In genomic region chr15:80202111-80202775, GRCm38 (mm10) we compare ENCODE assay signal across 19 mouse cellular contexts. TPM values are rescaled to one million over a fixed set of nuclear protein-coding genes. Genes with fewer than 3 reads are reported as not detected.
DNase-seq lines count a peak whose midpoint lies in the region; ATAC-seq and TF ChIP-seq lines count a peak whose summit lies in the region.
"Had no signal": no experiment of that assay in that cellular context is flagged by ENCODE, and none has a peak within 500 bp of the region (broad histone marks: within the 10 kb centered on the region; RNA-seq: fewer than 3 reads in every experiment).

No protein-coding gene starts in this region.

- peak; percentile 81 for DNase-seq in kidney, adult 2 months
- DNase-seq in brain, embryonic 14.5 days (ENCODE audit: low read depth), result peak; percentile 25
- DNase-seq in layer of hippocampus, adult 11-12 months (ENCODE audit: low spot score), result peak; percentile 73
- DNase-seq in left cerebral cortex, postnatal 25 days (ENCODE audit: low spot score in 2 of 2), result peak; percentile 42 to 89
- no peak for DNase-seq in thymus, postnatal 0 days (ENCODE audit: low spot score)
- no peak for DNase-seq in ovary, adult 18-20 months (ENCODE audit: low spot score)
- DNase-seq: adrenal gland, postnatal 25 days; cerebellum, adult 8-10 months; heart, adult 2 months; heart, postnatal 4 days; lung, embryonic 14.5 days; retina, postnatal 1 day; thymus, postnatal 4 days had no signal

- peaks cover 17% of the 10 kb centered on the region for H3K4me1 ChIP-seq in kidney, adult 2 months (ENCODE audit: control insufficient read depth, insufficient read depth, low read length)
- H3K4me1 ChIP-seq in kidney, embryonic 15.5 days, result no peaks in the 10 kb centered on the region
- H3K4me1 ChIP-seq: forebrain, embryonic 15.5 days; limb, embryonic 13.5 days had no signal

- H3K4me2 ChIP-seq in kidney, embryonic 15.5 days, result no peak overlapping the region
- H3K4me2 ChIP-seq: embryonic facial prominence, embryonic 13.5 days; forebrain, embryonic 15.5 days; limb, embryonic 13.5 days; lung, embryonic 14.5 days had no signal

- WGBS in kidney, adult 2 months, result 66% methylated on average over 6 of the region's 6 CpGs
- 84% methylated on average over 6 of the region's 6 CpGs for WGBS in kidney, embryonic 15.5 days

- H3K27me3 ChIP-seq in kidney, adult 2 months (replicated peaks; ENCODE audit: control insufficient read depth, insufficient read depth, low read length), result no peaks in the 10 kb centered on the region
- no peaks in the 10 kb centered on the region for H3K27me3 ChIP-seq in kidney, embryonic 15.5 days
- H3K27me3 ChIP-seq: embryonic facial prominence, embryonic 13.5 days; forebrain, embryonic 15.5 days; limb, embryonic 13.5 days had no signal

- no peaks in the 10 kb centered on the region for H3K36me3 ChIP-seq in kidney, adult 2 months (ENCODE audit: control insufficient read depth, insufficient read depth, low read length)
- H3K36me3 ChIP-seq in kidney, embryonic 15.5 days, result no peaks in the 10 kb centered on the region
- H3K36me3 ChIP-seq: forebrain, embryonic 15.5 days had no signal

- no peak for TF ChIP-seq POLR2A in kidney, adult 2 months (IDR thresholded peaks at IDR 0.05; ENCODE audit: low read depth, low read length)
- TF ChIP-seq POLR2A in brain, embryonic 14.5 days (IDR thresholded peaks at IDR 0.05; ENCODE audit: borderline replicate concordance, extremely low read depth, insufficient read depth, insufficient read length, poor library complexity, severe bottlenecking), result no peak

- H3K9me3 ChIP-seq in kidney, embryonic 15.5 days (replicated peaks), result no peaks in the 10 kb centered on the region
- H3K9me3 ChIP-seq: embryonic facial prominence, embryonic 13.5 days; forebrain, embryonic 15.5 days; limb, embryonic 13.5 days had no signal

- ATAC-seq in kidney, embryonic 15.5 days (replicated peaks; ENCODE audit: low FRiP score), result no peak
- ATAC-seq: forebrain, embryonic 15.5 days; inflammation-experienced regulatory T-cells, adult 6 months had no signal

- no peak overlapping the region for H3K9ac ChIP-seq in kidney, embryonic 15.5 days
- H3K9ac ChIP-seq: embryonic facial prominence, embryonic 13.5 days; forebrain, embryonic 15.5 days; limb, embryonic 13.5 days; lung, embryonic 14.5 days had no signal

- no peak overlapping the region for H3K4me3 ChIP-seq in kidney, adult 2 months (ENCODE audit: insufficient read depth, low read depth, low read length)
- H3K4me3 ChIP-seq in kidney, embryonic 15.5 days (replicated peaks), result no peak overlapping the region
- H3K4me3 ChIP-seq: embryonic facial prominence, embryonic 13.5 days; forebrain, embryonic 15.5 days; heart, adult 2 months; limb, embryonic 13.5 days had no signal

- H3K27ac ChIP-seq in kidney, adult 2 months (ENCODE audit: insufficient read depth, low read depth, low read length), result peak overlapping the region; percentile 32; the same call in 1 of the 2 replicates
- H3K27ac ChIP-seq in kidney, embryonic 15.5 days, result no peak overlapping the region
- H3K27ac ChIP-seq: embryonic facial prominence, embryonic 13.5 days; forebrain, embryonic 15.5 days; heart, adult 2 months; limb, embryonic 13.5 days had no signal

- TF ChIP-seq CTCF in kidney, adult 2 months (conservative IDR thresholded peaks at IDR 0.05; ENCODE audit: insufficient read depth, insufficient read length, low read depth, low read length), result no peak
- TF ChIP-seq CTCF in brain, embryonic 14.5 days (IDR thresholded peaks at IDR 0.05; ENCODE audit: borderline replicate concordance, extremely low read depth, insufficient read depth, insufficient read length), result no peak

- intact Hi-C loops in left cerebral cortex, postnatal 25 days (cut with DNase I), result no loop called here

RNA-seq across cellular contexts. Expression of gene Mgat3, which starts 28.7 kb away (rescaled TPM):
- 70.5 and 77.1 TPM in 2 replicates for polyA plus RNA-seq in kidney, adult 2 months (2012; rRNA removed)
- 6.4 and 7.3 TPM in 2 replicates for polyA plus RNA-seq in kidney, embryonic 15.5 days (2015; fragmentation: Nextera tagmentation; extraction: Ambion mirVana)
- 47.2 and 64.7 TPM in 2 replicates for polyA plus RNA-seq in brain, embryonic 14.5 days (2012; rRNA removed)
- total RNA-seq in left cerebral cortex, postnatal 25 days (2021), result 100 to 1,000 TPM; 119 to 121 TPM
- polyA plus RNA-seq in thymus, postnatal 0 days (2015; fragmentation: Nextera tagmentation; extraction: Ambion mirVana), result 4.7 and 5.0 TPM in 2 replicates
- polyA plus RNA-seq: inflammation-experienced regulatory T-cells, adult 6 months had no signal

RNA-seq across cellular contexts. Expression of gene Mief1, which starts 31.6 kb away (rescaled TPM):
- 16.3 and 16.9 TPM in 2 replicates for polyA plus RNA-seq in kidney, adult 2 months (2012; rRNA removed)
- polyA plus RNA-seq in kidney, embryonic 15.5 days (2015; fragmentation: Nextera tagmentation; extraction: Ambion mirVana), result 35.3 and 37.6 TPM in 2 replicates
- 14.3 and 20.8 TPM in 2 replicates for polyA plus RNA-seq in brain, embryonic 14.5 days (2012; rRNA removed)
- 10 to 100 TPM; 32.4 to 35.5 TPM for total RNA-seq in left cerebral cortex, postnatal 25 days (2021)
- polyA plus RNA-seq in thymus, postnatal 0 days (2015; fragmentation: Nextera tagmentation; extraction: Ambion mirVana), result 25.3 and 27.7 TPM in 2 replicates

RNA-seq across cellular contexts. Expression of gene AC140267.1, which starts 33.4 kb away (rescaled TPM):
- polyA plus RNA-seq in kidney, adult 2 months (2012; rRNA removed), result not detected in 2 replicates
- not detected in 2 replicates for polyA plus RNA-seq in kidney, embryonic 15.5 days (2015; fragmentation: Nextera tagmentation; extraction: Ambion mirVana)
- not detected in 2 replicates for polyA plus RNA-seq in brain, embryonic 14.5 days (2012; rRNA removed)
- 1 to 10 TPM; 8.8 to 10.0 TPM for total RNA-seq in left cerebral cortex, postnatal 25 days (2021)
- polyA plus RNA-seq in thymus, postnatal 0 days (2015; fragmentation: Nextera tagmentation; extraction: Ambion mirVana), result not detected in 2 replicates
- total RNA-seq: CH12.LX had no signal
- polyA plus RNA-seq: embryonic facial prominence, embryonic 13.5 days; heart, adult 2 months; limb, embryonic 13.5 days; lung, embryonic 14.5 days had no signal

RNA-seq across cellular contexts. Expression of gene Atf4, which starts 52.7 kb away (rescaled TPM):
- 92.3 and 126 TPM in 2 replicates for polyA plus RNA-seq in kidney, adult 2 months (2012; rRNA removed)
- 127 and 131 TPM in 2 replicates for polyA plus RNA-seq in kidney, embryonic 15.5 days (2015; fragmentation: Nextera tagmentation; extraction: Ambion mirVana)
- 236 and 364 TPM in 2 replicates for polyA plus RNA-seq in brain, embryonic 14.5 days (2012; rRNA removed)
- total RNA-seq in left cerebral cortex, postnatal 25 days (2021), result 100 to 1,000 TPM; 104 to 111 TPM
- 103 and 106 TPM in 2 replicates for polyA plus RNA-seq in thymus, postnatal 0 days (2015; fragmentation: Nextera tagmentation; extraction: Ambion mirVana)

Comparison
In these comparisons a context has a peak if more than half of its experiments do, and no peak if none do; other contexts are left out.
1. DNase-seq: peak in kidney, adult 2 months (single experiment), brain, embryonic 14.5 days (single experiment), layer of hippocampus, adult 11-12 months (single experiment) and left cerebral cortex, postnatal 25 days (2 of 2); none in thymus, postnatal 0 days (single experiment) and ovary, adult 18-20 months (single experiment).